Mouse (Mus musculus) natural killer cell, adult 2 months (primary cell): ENCODE results near the gene Slc25a25.

Experiments
- DNase-seq, 2 experiments: peaks; one replicate each; pipeline ENCODE4 v3.0.0; 2022; ENCODE audit warnings: low spot score in 2 of 2

Slc25a25 gene

DNA sequence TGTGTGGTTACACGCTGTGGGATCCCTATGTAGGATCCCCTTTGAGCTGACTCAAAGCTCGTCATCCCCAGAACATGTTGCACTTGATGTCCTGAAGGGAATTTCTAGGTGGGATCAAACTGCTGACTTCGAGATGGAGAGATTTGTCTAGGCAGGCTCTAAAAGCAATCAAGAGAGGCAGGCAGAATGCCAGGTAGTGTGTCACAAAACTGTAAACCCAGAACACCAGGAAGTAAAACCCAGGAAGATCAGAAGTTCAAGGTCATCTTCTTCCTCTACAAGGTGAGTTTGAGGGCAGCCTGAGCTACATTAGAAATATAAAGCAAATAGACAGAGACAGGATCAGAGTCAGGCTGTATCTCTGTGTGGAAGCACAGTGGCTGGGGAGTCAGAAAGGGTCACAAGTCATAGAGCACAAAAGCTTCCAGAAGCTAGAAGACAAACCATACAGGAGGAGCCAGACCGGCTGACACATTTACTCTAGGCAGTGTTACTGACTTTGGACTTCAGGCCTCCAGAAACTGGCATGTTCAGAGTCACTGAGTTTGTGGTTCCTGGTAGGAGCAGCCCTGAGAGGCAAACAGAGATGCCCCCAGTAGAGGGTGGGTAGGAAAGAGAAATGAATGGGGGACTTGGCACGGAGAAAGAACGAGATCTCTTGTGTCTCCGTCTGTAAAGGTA is 44.0 kb downstream of the Slc25a25 start:
- no peak for DNase-seq

DNA sequence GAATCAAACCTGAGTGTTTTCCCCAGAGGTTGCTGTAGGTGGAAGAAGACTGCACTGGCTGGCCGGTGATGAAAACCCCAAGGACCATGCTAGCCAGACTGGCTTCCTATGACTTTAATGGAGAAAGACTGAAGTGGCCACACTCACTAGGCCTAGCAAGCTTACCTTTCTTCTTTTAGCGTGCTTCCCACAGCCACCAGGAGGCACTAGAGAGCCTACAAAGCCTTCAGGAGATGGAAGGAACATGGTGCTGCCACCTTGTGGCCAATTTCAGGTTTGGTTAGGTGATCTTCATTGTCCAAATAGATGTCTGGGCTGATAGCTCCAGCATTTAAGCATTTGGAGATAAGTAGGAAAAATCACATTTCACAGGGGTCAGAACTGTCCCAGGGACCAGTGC is 46.6 kb downstream of the Slc25a25 start:
- peak; percentile 92 to 95 for DNase-seq

- DNase-seq = no peak
These were observed 54.5 kb downstream of the Slc25a25 start for GRCm38 (mm10) chr2:32396695-32397094.

GRCm38 (mm10) chr2:32395946-32396621 is 55.2 kb downstream of the Slc25a25 start:
- DNase-seq = peak; percentile 84 to 87

DNA sequence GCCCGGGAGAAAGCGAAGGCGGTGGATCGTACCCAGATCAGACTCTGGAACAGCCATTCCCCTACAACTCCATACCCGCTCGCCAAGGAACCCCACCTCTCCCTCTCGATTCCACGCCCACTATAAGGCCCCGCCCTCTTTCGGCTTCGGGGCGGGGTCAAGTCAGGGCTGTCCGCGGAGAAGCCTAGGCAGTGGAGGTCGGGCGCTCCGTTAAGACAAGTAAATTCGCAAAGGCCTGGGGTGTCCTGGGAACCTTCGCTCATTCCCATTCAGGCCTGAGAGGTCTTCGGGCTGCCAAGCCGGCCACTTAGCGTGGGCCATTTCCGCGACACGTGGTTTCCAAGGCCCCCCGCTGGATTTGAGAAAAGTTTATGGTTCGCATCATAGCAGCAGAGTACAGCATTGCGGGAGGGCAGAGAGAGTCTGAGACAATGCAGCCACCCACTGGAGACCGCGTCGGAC is 55.7 kb downstream of the Slc25a25 start, which contains the start of gene Ptges2:
Ptges2 (plus strand) TSS at position 413 of the 462 bp plus-strand sequence.
- DNase-seq = peak; percentile 87 to 92

GRCm38 (mm10) chr2:32394973-32395372 is 56.3 kb downstream of the Slc25a25 start:
- DNase-seq = peak; percentile 16 to 39

DNA sequence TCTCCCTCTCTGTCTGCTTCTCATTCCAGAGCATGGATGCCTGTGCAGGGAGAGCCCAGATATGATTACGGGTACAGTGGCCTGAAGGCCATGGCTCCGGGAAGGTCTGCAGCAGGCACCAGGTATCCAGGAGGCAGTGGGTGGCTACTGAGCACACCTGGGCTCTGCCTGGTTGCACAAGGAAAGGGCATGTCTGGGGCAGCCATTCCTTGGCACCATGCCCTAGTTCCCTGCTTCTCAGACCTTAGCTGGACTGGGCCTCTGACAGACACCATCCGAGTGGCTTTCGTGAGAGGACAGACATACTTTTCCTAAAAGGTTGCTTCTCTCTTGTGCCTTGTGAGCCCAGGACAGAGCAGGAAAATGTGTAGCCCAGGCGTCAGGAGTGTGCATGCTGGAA is 59.2 kb downstream of the Slc25a25 start:
- no peak for DNase-seq

DNA sequence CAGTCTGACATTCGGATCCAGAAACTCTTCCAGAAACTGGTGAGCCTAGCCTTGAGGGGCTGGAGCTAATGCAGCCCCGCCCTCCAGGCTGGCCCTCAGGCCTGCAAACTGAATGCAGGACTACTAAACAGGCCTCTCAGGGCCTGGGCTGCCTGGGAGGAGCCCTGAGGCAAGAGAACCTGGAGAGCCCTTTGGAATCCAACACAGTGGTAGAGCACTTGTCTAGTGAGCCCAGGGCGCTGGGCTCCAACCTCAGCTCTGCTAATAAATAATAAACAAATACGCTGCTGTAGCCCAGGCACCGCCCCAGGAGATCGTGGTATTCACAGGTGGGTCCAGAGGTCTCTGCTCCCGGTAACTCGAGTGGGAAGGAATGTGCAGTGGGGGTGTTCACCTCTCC is 60.4 kb downstream of the Slc25a25 start:
- DNase-seq = no peak

GRCm38 (mm10) chr2:32389157-32389556 is 62.1 kb downstream of the Slc25a25 start:
- no peak for DNase-seq

DNA sequence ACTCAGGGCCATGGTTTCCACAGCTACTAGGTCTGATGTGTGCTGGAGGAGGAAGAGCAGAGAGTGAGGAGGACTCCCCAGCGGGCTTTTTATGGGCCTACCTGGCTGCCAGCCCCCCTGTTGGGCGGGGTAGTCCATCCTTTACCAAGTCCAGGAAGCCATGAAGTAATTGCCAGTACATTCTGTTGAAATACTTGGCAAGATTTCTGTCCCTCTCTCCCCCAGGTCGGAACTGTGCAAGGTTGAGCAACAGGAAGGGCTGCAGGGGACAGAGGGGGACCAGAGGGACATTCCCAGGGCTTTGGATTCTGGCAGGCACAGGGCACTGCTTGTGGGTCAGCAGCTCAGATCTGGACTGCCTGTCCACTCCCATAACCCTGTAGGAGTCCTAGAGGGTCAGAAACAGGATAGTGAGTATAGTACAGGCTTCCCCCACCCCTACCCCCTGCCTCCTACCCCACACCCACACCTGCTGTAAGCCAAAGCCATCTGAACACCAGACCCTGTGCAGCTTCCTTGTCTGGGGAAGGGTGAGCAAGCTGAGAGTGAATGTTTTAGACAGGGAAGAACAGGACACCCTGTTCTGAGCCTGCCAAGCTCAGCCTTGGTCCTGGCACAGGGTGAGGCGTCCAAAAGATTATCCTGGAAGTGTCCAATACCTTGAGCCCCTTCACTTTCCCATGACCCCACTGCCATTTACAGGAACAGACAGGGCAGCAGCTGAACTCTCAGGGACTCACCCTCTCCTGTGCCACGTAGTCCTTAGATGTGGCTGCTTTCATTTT is 63.3 kb downstream of the Slc25a25 start, which contains the start of gene Lcn2:
Lcn2 (minus strand) TSS at position 547 of the 785 bp plus-strand sequence.
- DNase-seq = no peak

DNA sequence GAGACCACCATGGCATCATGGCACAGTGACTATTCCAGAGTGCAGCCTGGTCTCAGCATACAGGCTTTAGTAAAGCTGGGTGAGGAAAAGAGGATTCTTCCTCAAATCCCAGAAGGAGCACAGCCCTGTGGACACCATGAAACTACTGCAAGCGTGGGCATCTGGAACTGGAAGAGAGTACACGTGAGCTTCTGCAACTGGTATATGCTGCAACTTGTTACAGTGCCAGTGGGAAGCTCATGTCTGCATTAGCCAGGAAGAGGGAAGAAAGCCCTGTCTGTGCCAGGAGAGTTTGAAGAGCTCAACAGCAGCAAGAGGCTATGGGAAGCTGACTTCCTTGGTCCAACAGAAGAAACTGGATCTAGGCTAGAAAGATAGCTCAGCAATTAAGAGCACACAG is 68.6 kb downstream of the Slc25a25 start:
- no peak for DNase-seq

DNA sequence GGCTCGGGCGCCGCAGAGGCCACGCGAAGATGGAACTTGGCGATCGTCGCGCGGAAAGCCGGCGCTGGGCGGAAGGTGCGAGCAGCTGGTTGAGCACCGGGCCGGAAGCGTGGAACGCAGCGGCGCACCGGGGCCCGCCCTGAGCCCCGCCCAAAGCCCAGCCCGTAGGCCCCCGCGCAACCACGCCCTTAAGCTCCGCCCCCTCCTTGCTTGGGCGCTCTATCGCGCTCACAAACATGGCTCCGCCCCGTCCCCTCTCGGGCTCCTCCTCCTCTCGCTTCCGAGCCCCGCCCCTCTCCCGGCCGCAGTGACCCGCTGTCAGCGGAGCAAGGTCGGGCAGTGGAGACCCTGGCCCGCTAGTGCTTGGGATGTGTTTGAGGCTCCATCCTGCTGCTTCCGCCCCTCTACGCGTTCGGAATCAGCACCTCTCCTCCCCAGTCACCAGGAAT is 69.4 kb downstream of the Slc25a25 start, which contains the start of gene 1110008P14Rik:
1110008P14Rik (minus strand) TSS at position 164 of the 449 bp plus-strand sequence.
- peak; percentile 91 to 94 for DNase-seq

GRCm38 (mm10) chr2:32381141-32381774 is 70.0 kb downstream of the Slc25a25 start:
- DNase-seq = peak in 1 of 2 experiments; percentile 21

DNA sequence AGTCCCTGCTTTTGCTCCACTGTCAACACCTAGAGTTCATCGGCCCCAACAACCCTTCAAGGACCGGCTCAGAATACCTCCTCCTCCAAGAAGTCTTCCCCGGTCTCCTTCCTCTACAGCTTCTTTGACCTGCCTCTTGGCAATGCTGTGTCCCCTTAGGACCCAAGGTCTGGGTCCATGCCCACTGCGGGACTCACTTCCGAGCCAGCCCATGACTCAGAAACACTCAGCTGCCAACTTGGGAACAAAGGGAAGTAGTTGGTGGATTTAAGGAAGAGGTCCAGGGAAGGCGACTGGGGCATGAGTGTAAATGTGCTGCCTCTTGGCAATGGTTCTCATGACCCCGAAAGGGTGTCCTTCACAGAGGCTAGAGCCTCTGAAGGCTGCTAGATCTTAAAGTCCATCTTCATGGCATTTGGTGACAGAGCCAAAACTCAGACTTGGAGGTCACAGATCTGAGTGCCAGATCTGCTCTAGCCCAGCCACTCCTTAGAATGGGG is 71.2 kb downstream of the Slc25a25 start:
- DNase-seq = no peak

DNA sequence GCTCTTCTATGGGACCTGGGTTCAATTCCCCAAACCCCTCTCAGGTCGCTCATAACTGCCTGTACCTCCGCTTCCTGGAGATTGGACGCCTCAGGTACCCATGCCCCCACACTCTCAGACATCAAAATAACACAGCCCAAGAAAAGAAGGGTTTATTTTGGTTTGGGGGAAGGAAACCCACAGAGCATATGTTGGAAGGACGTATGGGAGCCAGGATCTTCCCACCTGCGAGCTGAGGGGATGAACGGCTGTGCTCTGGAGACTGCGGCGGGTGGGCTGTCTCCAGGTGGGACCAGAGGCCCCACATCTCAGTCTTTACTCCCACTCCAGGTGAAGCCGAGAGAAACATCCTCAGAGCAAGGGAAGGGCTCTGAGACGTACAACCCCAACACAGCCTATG is 74.3 kb downstream of the Slc25a25 start:
- DNase-seq = no peak

- no peak for DNase-seq
These were observed 75.8 kb downstream of the Slc25a25 start for GRCm38 (mm10) chr2:32375317-32375940.

DNA sequence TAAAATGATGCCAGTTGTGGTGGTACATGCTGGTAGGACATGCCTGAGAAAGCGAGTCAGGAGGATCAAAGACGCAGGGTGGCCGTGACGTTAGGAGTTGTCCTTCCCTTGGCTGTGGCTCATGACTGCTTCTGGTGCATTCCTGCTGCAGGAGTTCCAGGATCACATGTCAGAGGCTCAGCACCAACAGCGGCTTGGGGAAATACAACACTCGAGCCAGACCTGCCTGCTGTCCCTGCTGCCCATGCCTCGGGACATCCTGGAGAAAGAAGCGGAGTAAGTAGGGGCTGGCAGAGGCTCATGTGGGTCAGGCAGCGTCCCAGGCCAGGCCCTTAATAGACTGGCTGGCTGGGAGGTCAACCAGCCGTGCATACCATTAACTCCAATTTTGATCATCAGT is 77.1 kb downstream of the Slc25a25 start:
- DNase-seq = no peak

- no peak for DNase-seq
These were observed 83.9 kb downstream of the Slc25a25 start for GRCm38 (mm10) chr2:32367315-32367714.
